Mouse (Mus musculus): ENCODE data around the gene Inpp5f.

GRCm38 (mm10) chr7:128591345-128592084 lies 19.6 kb upstream of the Inpp5f start:
- TF ChIP-seq CTCF (IDR thresholded peaks at IDR 0.05) (peak; percentile 29; the same call in 1 of the 2 replicates), POLR2A (IDR thresholded peaks at IDR 0.05; ENCODE audit: insufficient read depth, low read depth, low read length) (no peak), EP300 (IDR thresholded peaks at IDR 0.05; ENCODE audit: insufficient read depth, low read depth, low read length) (no peak)

Data from heart, adult 2 months (tissue).